Mouse (Mus musculus): Measurements from ENCODE around the gene Sh2d1b1. TPM values are rescaled to one million over a fixed set of nuclear protein-coding genes. Genes with fewer than 3 reads are reported as not detected.
A peak's percentile ranks its signal among the peaks of the same experiment; 100 is the strongest.

The Sh2d1b1 gene
- polyA plus RNA-seq, 1 experiment from 2014 or later: 0.27 TPM

GRCm38 (mm10) chr1:170311431-170311830 is 34.3 kb downstream of the Sh2d1b1 start:
- Histone ChIP-seq H3K9ac (ENCODE audit: low read depth, low read length) (no peak overlapping the region), H3K4me3 (ENCODE audit: low read depth, low read length) (no peak overlapping the region), H3K27ac (ENCODE audit: low read depth, low read length) (no peak overlapping the region), H3K27me3 (replicated peaks; ENCODE audit: control insufficient read depth, insufficient read depth, low read length) (no peaks in the 10 kb centered on the region), H3K4me1 (replicated peaks; ENCODE audit: control insufficient read depth, insufficient read depth, low read length) (no peaks in the 10 kb centered on the region), H3K4me2 (replicated peaks; ENCODE audit: low read depth) (no peak overlapping the region), H3K9me3 (ENCODE audit: control insufficient read depth) (no peaks in the 10 kb centered on the region), H3K36me3 (ENCODE audit: control insufficient read depth, insufficient read depth) (no peaks in the 10 kb centered on the region)
- no peak for ATAC-seq
- TF ChIP-seq CTCF (IDR thresholded peaks at IDR 0.05; ENCODE audit: low read depth): no peak
- WGBS: 79% methylated on average over 6 of the region's 6 CpGs

DNA sequence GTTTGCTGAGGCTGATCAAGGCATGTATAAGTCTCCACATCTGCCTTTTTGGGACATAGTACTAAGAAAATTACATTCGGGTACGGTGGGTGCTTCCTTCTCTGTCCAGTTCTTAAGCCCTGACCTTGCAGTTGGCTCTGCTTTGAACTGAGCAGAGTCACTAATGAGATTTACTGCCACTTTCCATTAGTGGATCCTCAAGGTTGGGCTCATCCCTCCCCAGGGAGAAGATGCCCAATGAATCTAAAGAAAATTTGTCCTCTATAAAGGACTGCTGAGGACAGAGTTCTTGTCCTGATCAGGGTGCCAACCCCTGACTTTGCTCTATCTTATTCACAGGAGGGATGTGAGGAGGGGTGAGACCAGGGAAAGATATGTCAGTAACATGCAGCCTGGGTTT is 44.9 kb downstream of the Sh2d1b1 start:
- Histone ChIP-seq H3K9ac (ENCODE audit: low read depth, low read length) (no peak overlapping the region), H3K4me3 (ENCODE audit: low read depth, low read length) (no peak overlapping the region), H3K27me3 (replicated peaks; ENCODE audit: control insufficient read depth, insufficient read depth, low read length) (no peaks in the 10 kb centered on the region), H3K4me2 (replicated peaks; ENCODE audit: low read depth) (no peak overlapping the region), H3K27ac (ENCODE audit: low read depth, low read length) (no peak overlapping the region), H3K4me1 (replicated peaks; ENCODE audit: control insufficient read depth, insufficient read depth, low read length) (no peaks in the 10 kb centered on the region), H3K36me3 (ENCODE audit: control insufficient read depth, insufficient read depth) (no peaks in the 10 kb centered on the region), H3K9me3 (ENCODE audit: control insufficient read depth) (no peaks in the 10 kb centered on the region)
- no peak for ATAC-seq
- no peak for TF ChIP-seq CTCF (IDR thresholded peaks at IDR 0.05; ENCODE audit: low read depth)
- 91% methylated on average over 2 of the region's 2 CpGs for WGBS

DNA sequence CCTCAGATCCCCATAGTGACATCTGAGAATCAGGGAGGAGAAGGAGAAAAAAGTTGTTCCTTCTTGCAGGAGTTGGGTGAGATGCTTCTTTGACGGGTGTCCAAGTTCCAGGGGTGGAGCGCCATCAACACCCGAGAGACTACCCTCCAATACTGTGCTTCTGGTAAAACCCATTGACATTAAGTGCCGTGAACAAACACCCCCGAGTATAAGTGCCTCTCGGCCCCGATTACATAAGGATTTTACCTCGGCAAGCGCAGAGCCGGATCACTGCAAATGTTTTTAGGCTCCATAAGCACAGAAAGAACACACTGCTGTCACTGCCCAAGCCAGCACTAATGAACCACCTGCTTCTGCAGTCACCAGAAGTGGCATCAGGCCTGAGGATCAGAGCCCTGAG is 45.9 kb downstream of the Sh2d1b1 start:
- Histone ChIP-seq H3K4me1 (replicated peaks; ENCODE audit: control insufficient read depth, insufficient read depth, low read length) (no peaks in the 10 kb centered on the region), H3K4me3 (ENCODE audit: low read depth, low read length) (no peak overlapping the region), H3K27me3 (replicated peaks; ENCODE audit: control insufficient read depth, insufficient read depth, low read length) (no peaks in the 10 kb centered on the region), H3K27ac (ENCODE audit: low read depth, low read length) (no peak overlapping the region), H3K36me3 (ENCODE audit: control insufficient read depth, insufficient read depth) (no peaks in the 10 kb centered on the region), H3K9ac (ENCODE audit: low read depth, low read length) (no peak overlapping the region), H3K9me3 (ENCODE audit: control insufficient read depth) (no peaks in the 10 kb centered on the region), H3K4me2 (replicated peaks; ENCODE audit: low read depth) (no peak overlapping the region)
- TF ChIP-seq CTCF (IDR thresholded peaks at IDR 0.05; ENCODE audit: low read depth): no peak
- 85% methylated on average over 10 of the region's 10 CpGs for WGBS
- ATAC-seq: no peak

DNA sequence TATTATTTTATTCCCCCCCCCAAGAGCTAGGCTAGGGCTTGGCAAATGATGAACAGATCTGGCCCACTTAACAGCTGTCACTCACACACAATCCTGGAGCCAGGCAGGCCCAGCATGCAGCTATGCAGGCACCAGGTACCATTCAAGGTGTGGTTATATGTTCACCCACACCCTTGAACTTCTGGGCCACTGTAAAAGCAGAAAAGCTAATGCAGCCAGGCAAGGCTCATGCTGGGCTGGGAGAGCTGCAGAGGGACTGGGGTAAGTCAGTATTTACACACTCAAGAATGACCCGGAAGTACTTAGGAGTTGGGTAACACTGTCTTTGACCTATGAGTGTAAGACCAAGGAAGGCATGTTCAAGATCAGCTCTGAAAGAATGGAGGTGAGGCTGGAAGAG is 47.2 kb downstream of the Sh2d1b1 start:
- ATAC-seq: 0 out of 2 replicates have a peak, but pooled peaks have one; percentile 16
- H3K4me1 ChIP-seq (replicated peaks; ENCODE audit: control insufficient read depth, insufficient read depth, low read length): no peaks in the 10 kb centered on the region
- no peaks in the 10 kb centered on the region for H3K36me3 ChIP-seq (ENCODE audit: control insufficient read depth, insufficient read depth)
- no peaks in the 10 kb centered on the region for H3K27me3 ChIP-seq (replicated peaks; ENCODE audit: control insufficient read depth, insufficient read depth, low read length)
- no peak overlapping the region for H3K9ac ChIP-seq (ENCODE audit: low read depth, low read length)
- no peak overlapping the region for H3K27ac ChIP-seq (ENCODE audit: low read depth, low read length)
- TF ChIP-seq CTCF (IDR thresholded peaks at IDR 0.05; ENCODE audit: low read depth): no peak
- H3K4me2 ChIP-seq (replicated peaks; ENCODE audit: low read depth): no peak overlapping the region
- no peaks in the 10 kb centered on the region for H3K9me3 ChIP-seq (ENCODE audit: control insufficient read depth)
- WGBS: 71% methylated on average over 1 of the region's 1 CpGs
- no peak overlapping the region for H3K4me3 ChIP-seq (ENCODE audit: low read depth, low read length)

DNA sequence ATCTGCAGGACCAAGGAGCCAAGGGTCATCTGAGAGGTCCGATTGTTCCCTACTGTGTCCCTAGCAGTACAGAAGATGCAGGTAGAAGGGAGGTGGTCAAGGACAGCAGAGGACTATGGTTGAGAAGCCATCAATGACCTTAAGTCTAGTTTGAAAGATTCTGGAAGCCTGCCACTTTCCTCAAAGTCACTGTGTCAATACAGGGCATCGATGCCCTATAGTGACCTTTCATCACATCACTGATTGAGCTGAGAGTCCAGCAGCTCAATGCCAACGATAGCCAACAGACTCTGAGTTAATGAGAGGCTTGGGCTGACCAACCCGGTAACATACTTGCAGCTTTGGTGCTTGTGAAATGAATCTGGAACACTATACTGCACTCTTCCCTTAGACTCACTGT is 48.2 kb downstream of the Sh2d1b1 start:
- no peak for TF ChIP-seq CTCF (IDR thresholded peaks at IDR 0.05; ENCODE audit: low read depth)
- no peaks in the 10 kb centered on the region for H3K4me1 ChIP-seq (replicated peaks; ENCODE audit: control insufficient read depth, insufficient read depth, low read length)

DNA sequence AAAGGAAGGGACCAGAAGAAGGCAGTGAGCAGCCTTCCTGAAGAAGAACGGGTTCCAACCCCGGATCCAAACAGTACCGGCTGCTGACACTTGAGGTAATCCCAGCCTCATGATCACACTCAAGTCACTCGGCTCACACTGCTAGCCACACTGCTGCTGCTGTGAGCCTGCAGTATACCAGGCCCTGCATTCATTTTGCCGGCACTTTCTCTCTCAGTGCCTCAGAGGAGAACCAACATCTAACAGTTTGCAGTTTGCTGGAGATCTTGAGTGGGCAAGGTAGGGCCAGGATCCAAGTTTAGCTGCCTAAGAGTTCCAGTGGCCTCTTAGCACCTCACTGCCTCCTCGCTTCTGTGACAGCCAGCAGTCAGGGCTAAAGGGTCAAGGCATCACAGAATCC is 54.8 kb downstream of the Sh2d1b1 start:
- H3K9ac ChIP-seq (ENCODE audit: low read depth, low read length): no peak overlapping the region
- 52% methylated on average over 6 of the region's 6 CpGs for WGBS
- no peak overlapping the region for H3K4me3 ChIP-seq (ENCODE audit: low read depth, low read length)
- no peaks in the 10 kb centered on the region for H3K4me1 ChIP-seq (replicated peaks; ENCODE audit: control insufficient read depth, insufficient read depth, low read length)
- H3K4me2 ChIP-seq (replicated peaks; ENCODE audit: low read depth): no peak overlapping the region
- H3K27ac ChIP-seq (ENCODE audit: low read depth, low read length): no peak overlapping the region
- no peak for TF ChIP-seq CTCF (IDR thresholded peaks at IDR 0.05; ENCODE audit: low read depth)
- H3K9me3 ChIP-seq (ENCODE audit: control insufficient read depth): no peaks in the 10 kb centered on the region
- no peak for ATAC-seq
- H3K36me3 ChIP-seq (ENCODE audit: control insufficient read depth, insufficient read depth): no peaks in the 10 kb centered on the region
- no peaks in the 10 kb centered on the region for H3K27me3 ChIP-seq (replicated peaks; ENCODE audit: control insufficient read depth, insufficient read depth, low read length)

More for the DNA sequence above, 48.2 kb downstream of the Sh2d1b1 start:
- H3K9me3 ChIP-seq (ENCODE audit: control insufficient read depth): no peaks in the 10 kb centered on the region
- 91% methylated on average over 4 of the region's 4 CpGs for WGBS
- no peak overlapping the region for H3K4me3 ChIP-seq (ENCODE audit: low read depth, low read length)
- no peak for ATAC-seq
- no peaks in the 10 kb centered on the region for H3K27me3 ChIP-seq (replicated peaks; ENCODE audit: control insufficient read depth, insufficient read depth, low read length)
- no peak overlapping the region for H3K27ac ChIP-seq (ENCODE audit: low read depth, low read length)
- no peak overlapping the region for H3K9ac ChIP-seq (ENCODE audit: low read depth, low read length)
- H3K36me3 ChIP-seq (ENCODE audit: control insufficient read depth, insufficient read depth): no peaks in the 10 kb centered on the region
- H3K4me2 ChIP-seq (replicated peaks; ENCODE audit: low read depth): no peak overlapping the region

GRCm38 (mm10) chr1:170332775-170333174 is 55.7 kb downstream of the Sh2d1b1 start:
- H3K4me1 ChIP-seq (replicated peaks; ENCODE audit: control insufficient read depth, insufficient read depth, low read length): no peaks in the 10 kb centered on the region
- no peaks in the 10 kb centered on the region; the same call in 1 of the 2 replicates for H3K36me3 ChIP-seq (ENCODE audit: control insufficient read depth, insufficient read depth)
- no peaks in the 10 kb centered on the region for H3K27me3 ChIP-seq (replicated peaks; ENCODE audit: control insufficient read depth, insufficient read depth, low read length)
- H3K9ac ChIP-seq (ENCODE audit: low read depth, low read length): no peak overlapping the region
- no peak for ATAC-seq
- TF ChIP-seq CTCF (IDR thresholded peaks at IDR 0.05; ENCODE audit: low read depth): peak; percentile 29
- no peak overlapping the region for H3K4me2 ChIP-seq (replicated peaks; ENCODE audit: low read depth)
- no peak overlapping the region for H3K4me3 ChIP-seq (ENCODE audit: low read depth, low read length)
- 90% methylated on average over 4 of the region's 4 CpGs for WGBS
- H3K9me3 ChIP-seq (ENCODE audit: control insufficient read depth): no peaks in the 10 kb centered on the region
- no peak overlapping the region for H3K27ac ChIP-seq (ENCODE audit: low read depth, low read length)

Other genes starting within 250 kb of the Sh2d1b1 start
- gene Ddr2, start 166.6 kb upstream of the Sh2d1b1 start, polyA plus RNA-seq (2015; fragmentation: Nextera tagmentation; extraction: Ambion mirVana): 15.6 and 16.4 TPM in 2 replicates
- gene Uap1, start 102.4 kb upstream of the Sh2d1b1 start, polyA plus RNA-seq (2015; fragmentation: Nextera tagmentation; extraction: Ambion mirVana): 22.3 TPM in 2 replicates
- 5.4 and 5.8 TPM in 2 replicates for gene Uhmk1, start 61.9 kb upstream of the Sh2d1b1 start, polyA plus RNA-seq (2015; fragmentation: Nextera tagmentation; extraction: Ambion mirVana)
- gene Sh2d1b2, start 44.6 kb upstream of the Sh2d1b1 start, polyA plus RNA-seq (2015; fragmentation: Nextera tagmentation; extraction: Ambion mirVana): not detected in 2 replicates
- gene Gm7694, start 29.0 kb downstream of the Sh2d1b1 start, polyA plus RNA-seq (2015; fragmentation: Nextera tagmentation; extraction: Ambion mirVana): 0.95 and 1.3 TPM in 2 replicates
- 0.21 TPM in 1 of 2 replicates, not detected in the other for gene Spata46, start 31.5 kb downstream of the Sh2d1b1 start, polyA plus RNA-seq (2015; fragmentation: Nextera tagmentation; extraction: Ambion mirVana)